Mouse (Mus musculus): ENCODE results near the gene Tgfb3.

GRCm38 (mm10) chr12:86017360-86017759 is 61.5 kb downstream of the Tgfb3 start:
- no peak for TF ChIP-seq EP300 (IDR thresholded peaks at IDR 0.05; ENCODE audit: insufficient read depth, low read depth, low read length)
- TF ChIP-seq CTCF (IDR thresholded peaks at IDR 0.05; ENCODE audit: low read depth, low read length) = no peak
- TF ChIP-seq POLR2A (IDR thresholded peaks at IDR 0.05; ENCODE audit: insufficient read depth, low read length) = no peak

All from ES-Bruce4 (cell line).